Mouse (Mus musculus) lung, postnatal 10 days (tissue): ENCODE measurements around the gene Scarb2.
A peak's percentile ranks its signal among the peaks of the same experiment; 100 is the strongest.

Source experiments
- DNase-seq: peaks from one replicate; pipeline ENCODE4 v3.0.0; 2021

The Scarb2 gene

DNA sequence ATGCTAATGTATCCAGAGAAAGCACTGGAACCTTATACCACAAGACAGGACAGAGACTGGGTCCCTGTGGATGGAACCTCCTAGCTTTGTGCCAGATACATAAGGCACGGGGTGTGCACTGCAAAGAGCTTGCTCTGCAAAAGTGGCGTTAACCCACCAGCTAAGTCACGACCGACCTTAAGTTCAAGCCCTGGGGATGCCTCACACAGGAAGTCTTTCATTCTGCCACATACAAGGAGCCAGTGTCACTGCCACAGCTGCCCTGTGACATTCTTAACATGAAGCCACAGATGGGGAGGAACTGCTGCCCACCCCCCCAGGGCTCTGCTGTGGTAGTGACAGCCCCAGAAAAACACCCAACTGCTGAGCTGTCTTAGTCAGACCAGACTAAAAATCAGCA, 15.9 kb downstream of the Scarb2 start:
- DNase-seq: no peak

DNA sequence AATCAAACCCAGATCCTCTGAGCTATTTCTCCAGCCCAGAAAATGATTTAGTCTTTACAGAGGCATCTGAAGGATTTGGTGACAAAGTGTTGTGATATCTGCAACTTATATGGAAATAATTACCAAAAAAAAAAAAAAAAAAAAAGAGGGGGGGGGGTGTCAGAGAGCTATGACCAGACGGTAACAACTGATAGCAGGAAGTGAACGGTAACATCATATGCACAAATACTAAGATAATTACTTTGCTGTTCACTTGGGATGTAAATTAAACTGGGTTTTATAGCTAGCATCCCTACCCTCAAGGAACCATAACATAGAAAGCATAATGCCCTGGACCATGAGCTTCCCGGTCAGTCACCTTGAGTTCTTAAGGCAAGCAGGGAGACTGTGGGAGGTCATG, 16.3 kb downstream of the Scarb2 start:
- no peak for DNase-seq

DNA sequence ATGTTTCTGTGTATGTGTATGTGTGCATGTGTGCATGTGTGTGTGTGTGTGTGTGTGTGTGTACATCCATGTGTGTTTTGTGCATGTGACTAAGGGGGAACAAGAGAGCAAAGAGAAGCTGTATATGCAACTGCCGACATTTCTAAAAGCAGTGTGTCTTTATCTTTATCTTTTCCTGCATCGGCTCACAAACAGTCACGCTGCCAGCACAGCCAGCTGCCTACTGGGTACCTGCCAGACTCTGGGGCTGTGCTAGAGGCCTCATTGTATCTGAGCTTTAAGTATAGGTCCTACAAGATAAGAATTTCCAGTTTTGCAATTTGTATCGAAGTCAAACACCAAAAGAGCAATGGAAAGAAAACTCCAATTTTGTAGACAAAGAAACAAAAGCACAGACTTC, 17.1 kb downstream of the Scarb2 start:
- peak; percentile 41 for DNase-seq

DNA sequence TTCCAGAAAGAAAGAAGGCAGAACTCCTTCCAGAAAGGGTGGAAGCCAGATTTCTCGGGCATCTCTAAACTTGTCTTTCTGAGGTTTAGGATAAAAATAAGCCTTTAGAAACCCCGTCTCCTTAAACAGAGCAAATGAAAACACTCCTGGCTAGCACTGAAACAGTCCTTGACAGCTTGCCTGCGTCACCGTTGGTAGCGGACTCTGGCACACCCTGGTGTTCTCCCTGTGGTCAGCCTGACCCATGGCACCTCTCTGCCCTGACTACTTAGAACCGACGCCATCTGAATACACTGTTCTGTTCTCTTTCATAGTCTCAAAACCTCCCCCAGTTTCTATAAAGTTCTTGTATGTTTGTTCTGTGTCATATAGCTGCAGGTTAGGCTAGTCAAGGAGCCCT, 17.7 kb downstream of the Scarb2 start:
- peak; percentile 74 for DNase-seq

DNA sequence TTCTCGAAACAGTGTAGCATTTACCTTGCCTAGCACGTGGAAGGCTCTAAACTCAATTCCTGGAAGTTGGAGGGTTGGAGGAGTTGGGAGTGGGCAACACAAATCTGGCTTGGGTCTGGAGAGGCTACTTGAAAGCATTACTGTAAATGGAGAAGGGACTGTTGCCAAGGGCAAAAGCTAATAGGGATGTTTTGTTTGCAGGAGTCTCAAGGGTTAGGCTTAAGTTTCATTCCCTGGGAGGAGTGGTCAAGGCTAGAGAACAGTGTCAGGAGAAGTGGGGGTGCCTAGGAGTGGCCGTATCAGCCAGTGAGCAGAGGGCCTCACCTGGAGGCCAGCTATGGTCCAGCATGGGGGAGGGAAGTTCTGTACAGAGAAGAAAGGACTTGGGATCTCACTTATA, 18.2 kb downstream of the Scarb2 start:
- peak; percentile 75 for DNase-seq

DNA sequence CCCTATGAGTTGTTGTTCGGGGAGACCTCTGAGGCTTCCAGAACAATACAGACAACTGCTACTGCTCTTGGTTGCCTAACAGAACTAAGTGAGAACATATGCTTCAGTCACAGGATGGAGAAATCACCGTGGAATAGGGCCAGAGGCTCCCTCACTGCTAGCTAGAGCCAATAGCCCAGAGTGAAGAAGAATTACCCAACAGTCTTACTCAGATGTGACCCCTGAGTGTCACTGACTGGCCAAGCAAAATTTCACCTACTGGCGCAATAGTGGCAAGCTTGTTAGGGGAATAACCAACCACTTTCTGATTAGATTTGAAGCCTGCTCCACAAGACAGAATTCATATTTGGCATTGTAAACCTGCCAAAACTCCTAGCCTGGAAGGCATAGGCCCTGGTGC, 19.9 kb downstream of the Scarb2 start:
- peak; percentile 77 for DNase-seq

DNA sequence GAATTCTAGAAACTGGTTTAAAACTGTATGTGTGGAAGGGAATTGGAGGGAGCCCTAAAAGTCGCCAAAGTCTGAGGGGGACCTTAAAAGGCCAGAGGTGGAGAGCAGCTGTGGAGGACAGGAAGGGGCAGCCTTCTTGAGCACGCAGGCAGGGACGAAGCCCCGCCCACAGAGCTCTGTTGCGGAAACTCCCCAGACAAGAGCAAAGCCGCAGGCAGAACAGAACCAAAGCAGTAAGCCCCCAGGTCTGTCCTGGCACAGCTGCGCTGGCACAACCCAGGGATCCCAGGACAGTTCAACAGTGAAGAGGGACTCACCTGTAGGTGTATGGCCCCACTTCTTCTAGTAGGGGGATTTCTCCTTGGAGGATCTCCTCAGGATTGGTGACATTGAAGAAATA, 21.8 kb downstream of the Scarb2 start:
- peak; percentile 36 for DNase-seq

DNA sequence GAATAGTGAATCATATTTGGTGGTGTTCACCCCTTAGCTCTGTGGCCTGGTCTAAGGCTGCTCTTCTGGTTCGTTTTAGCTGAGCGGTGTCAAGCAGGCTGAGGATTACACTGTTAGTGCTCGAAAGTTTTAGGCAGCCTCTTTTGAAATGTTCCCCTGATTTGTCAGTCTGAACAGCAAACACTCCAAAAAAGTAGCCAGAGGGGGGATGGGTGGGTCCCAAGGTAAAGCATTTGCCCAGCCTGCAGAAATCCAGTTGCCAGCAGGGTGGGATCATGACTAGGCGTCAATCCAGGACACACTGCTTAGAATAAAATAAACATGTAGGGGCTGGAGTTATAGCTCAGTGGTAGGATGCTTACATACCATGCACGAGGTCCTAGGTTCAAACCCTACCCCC, 33.8 kb downstream of the Scarb2 start:
- peak; percentile 43 for DNase-seq

DNA sequence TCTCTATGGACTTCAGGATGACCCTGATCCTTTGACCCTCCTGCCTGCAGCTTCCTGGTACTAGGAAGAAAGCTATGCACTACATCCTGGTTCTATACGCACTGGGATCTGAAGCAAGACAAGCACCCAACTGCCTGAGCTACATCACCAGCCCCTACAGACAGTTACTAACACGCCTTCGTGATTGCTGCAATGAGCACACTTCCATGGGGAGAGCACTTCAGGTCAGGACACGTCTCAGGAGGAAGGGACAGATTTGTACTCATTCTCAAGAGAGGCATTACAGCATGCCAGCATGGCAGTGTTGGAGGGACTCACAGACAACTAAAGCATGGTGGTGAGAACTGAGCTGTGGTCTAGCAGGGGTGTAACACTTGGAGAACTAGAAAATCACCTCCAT, 35.1 kb downstream of the Scarb2 start:
- no peak for DNase-seq

DNA sequence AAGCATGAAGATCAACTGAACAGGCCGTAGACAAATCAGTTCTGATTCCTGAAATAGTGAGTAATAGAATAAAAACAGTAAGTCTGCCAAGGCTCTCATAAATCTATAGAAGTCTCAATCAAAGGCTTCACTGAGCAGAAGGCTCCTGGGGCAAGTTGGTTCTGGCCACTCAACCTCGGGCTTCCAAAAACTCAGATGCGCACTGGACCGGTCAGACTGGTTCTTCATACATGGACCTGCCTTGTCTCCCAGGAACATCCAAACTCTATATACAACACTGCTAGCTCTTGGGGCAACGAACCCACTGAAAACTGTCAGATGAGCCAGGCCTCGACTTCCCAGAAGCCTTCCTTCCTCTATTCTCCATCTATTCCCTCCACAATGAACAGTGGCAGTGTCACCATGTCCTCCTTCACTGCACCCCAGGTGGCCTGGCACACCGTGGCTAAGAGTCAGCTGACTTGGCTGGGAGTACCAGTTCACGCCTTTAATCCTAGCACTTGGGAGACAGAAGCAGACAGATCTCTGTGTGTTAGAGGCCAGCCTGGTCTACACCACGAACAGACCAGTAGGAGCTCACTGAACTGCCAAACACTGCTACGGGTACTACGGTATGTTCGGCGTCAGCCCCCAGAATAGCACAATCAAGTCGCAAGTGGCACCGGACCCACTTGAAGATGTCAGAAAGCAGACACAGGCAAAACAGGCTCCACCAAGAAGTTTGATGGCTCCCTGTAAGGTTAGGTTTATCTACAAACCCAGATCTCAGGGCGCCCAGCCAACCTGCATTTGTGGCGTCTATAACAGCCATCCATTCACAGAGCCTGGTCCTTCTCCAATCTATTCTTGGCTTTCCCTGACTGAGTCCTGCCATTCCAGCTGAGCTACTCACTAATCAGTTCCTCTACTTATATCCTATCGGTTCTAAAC, 37.2 kb downstream of the Scarb2 start:
- no peak for DNase-seq

DNA sequence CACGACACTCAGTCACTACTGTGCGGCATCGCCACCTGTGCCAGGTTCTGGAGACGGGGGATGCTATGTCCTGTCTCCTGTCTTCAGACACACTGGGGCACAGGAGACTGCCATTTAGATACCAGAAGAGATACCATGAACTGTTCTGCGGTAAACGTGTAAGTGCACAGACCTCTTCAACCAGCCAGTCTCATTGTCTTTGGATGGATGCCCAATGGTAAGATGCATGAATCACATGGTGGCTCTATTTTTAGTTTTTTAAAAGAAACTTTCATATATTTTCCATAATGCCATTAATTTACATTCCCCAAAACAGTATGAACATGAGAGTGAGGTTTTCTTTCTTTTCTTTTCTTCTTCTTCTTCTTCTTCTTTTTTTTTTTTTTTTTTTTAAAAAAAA, 38.4 kb downstream of the Scarb2 start:
- DNase-seq: no peak

DNA sequence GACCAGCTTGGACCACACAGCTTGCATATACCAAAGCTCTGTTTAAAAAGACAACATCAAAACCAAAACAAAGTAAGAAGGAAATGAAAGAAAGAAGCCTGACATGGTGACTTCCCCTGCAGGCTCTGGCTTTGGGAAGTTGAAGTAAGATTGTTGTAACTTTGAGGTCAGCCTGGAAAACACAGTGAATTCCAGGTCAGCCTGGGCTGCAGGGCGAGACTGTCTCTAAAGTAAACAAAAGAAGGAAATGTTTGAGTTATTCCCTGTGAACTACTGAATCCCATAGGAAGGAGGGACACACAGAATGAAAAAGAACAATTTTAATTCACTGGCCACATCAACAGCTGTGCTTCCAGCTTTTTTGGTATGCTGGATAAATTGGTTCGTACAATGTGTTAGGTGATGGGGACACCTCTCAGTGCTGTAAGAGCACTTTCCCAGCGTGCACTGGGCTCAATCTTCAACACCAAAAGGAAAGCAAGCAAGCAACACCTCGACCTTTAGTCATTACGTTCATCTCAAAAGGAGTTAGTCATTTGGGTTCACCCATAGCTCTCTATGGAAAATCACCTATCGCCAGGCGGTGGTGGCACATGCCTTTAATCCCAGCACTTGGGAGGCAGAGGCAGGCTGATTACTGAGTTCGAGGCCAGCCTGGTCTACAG, 39.4 kb downstream of the Scarb2 start:
- peak; percentile 39 for DNase-seq

DNA sequence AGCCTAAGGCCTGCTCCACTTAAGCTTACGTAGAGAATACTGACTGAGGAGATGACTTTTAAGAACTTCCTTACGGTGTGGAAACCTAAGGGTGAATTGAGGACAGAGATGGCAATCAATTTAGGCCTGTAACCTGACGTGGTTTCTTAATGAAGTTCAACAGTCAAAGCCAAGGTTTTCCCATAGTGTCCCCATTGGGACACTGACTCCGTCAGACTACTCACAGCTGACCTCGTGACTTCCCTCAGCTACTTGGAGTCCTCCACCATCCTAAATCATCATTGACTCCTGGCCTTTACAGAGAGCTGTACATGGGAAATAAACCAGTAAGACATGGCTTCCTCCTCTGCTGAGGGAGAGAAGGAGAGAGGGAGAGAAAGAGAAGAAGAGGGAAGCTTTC, 41.1 kb downstream of the Scarb2 start:
- DNase-seq: no peak

DNA sequence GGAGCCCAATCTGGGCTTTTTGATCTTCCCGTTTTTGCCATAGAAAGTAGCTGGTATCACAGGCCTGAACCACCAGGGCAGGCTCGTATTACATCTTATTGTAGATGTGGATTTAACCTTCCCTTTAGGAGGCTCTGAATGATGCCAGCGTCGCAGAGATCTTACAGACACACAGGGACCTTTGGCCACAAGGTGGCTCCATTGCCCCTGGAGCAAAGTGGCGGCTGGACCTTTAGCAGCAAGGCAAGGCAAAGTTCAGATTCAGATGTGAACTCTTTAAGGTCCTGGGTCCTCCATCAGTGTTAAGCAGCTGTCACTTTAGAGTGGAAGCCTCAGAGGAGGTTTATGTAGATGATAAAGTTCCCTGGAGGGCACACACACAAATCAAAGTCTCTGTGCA, 45.3 kb downstream of the Scarb2 start:
- DNase-seq: peak; percentile 85

DNA sequence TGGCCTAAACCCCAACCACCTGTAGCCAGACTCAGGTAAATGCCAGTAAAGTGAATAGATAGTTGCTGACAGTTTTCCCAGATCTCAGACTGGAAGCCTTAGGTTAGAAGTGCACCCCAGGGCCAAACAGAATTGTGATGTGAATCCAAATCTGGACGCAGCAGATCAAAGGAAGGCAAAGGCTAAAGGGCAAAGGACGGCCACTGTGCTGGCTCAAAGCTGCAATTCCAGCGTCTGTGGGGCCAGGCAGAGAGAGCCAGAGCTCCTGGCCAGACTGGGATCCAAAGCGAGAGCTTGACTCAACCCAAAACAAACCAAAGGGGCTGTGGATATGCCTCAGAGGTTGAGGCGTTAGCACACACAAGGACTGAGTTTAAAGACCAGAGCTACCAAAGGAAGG, 47.9 kb downstream of the Scarb2 start:
- no peak for DNase-seq

DNA sequence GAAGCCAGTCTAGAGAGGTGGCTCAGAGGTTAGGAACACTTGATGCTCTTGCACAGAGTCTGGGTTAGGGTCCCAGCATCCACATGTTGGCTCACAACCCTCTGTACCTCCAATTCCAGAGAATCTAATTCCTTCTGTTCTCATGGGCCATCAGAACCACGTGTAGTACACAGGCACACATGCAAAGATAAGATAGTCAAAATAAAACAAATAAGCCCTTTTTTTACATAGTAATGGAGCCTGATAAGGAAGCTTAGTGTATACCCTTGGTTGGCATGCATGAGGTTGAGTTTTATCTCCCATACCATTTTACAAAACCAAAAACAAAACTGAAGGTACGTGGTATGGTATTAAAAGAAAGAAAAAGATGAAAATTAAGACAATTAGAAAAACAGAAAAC, 49.2 kb downstream of the Scarb2 start:
- DNase-seq: no peak

DNA sequence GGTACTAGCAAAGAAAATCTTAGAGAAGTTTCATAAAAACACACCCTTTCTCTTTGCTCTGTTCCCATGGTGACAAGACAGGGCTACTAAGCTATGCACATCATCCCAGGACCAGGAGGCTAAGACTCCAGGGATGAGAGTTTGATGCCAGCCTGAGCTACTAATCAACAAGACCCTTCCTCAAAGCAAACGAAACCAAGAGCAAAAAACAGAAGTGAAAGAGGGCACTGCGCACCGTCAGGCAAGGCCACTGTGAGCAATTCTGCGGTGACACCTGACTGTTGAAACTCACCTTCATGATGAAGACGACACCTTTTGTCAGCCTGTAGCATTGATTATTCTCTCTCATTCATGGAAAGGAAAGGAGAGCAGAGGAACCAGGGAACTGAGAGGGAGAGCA, 53.8 kb downstream of the Scarb2 start:
- DNase-seq: no peak

DNA sequence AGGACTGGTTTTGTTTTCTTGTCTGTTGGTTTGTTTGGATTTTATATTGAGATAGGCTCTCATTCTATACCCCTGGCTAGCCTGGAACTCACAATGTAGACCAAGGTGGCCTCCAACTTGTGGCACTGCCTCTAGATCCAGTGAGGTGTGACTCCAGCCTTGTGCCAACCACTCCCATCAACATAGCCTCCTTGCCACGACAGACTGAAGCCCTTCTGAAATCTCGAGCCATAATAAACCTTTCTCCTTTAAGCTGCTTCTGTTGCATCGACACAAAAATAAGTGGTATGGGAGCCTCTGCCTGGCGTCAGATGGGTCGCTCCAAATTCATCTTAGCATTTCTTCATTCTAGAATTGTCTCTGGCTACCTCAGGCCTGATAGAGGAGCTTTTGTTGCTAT, 59.9 kb downstream of the Scarb2 start:
- no peak for DNase-seq

DNA sequence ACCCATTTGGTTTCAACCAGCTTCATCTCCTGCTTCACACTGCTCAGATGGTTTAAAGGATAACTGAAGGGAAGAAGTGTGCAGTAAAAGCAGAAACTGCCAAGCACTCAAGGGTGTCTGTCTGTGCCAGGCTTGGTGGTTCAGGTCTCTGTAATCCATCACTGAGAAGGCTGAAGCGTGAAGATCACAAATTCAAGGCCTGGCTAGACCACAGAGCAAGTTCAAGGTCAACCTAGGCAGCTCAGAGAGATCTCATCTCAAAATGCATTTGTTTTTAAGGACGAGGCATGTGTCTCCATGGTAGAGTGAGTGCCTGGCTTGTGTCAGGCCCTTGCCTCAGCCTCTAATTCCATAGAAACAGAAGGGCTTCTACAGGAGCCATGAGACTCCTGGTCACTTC, 61.6 kb downstream of the Scarb2 start:
- DNase-seq: no peak

DNA sequence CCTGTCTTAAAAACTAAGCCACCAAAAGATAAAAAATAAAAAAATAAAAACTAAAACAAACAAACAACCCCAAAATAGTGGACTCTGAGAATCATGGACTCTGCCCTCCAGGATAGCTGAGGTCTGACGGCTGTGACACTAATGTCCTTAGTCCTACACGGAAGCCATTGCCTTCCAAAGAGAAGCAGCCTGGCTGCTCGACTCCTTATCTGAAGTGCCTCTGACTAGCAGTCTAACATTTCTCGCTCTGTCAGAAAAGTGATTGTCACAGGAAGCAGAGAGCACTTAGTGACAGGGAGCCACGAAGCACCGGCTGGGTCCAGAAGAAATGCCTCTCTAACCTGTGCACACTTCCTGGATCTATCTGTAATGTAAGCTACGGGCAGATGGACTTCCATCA, 63.7 kb downstream of the Scarb2 start:
- DNase-seq: no peak

DNA sequence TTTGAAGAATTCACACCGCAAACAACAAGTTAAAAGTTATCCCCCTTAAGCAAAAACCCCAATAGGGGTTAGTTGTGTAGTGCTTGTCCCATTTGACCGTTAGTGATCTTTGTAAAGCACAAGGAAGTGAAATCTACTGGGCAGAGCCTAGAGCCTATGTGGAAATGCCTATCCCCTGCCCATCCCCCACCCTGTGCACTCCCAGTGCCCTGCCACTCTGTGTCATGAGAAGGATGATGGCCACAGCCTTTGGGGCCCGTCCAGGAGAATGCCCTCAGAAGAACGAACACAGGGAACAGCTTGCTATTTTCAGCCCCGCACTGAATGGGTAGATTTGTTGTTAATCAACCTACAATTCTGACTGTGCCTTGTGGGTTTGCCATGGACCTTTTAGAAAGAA, 65.1 kb downstream of the Scarb2 start:
- peak; percentile 29 for DNase-seq

DNA sequence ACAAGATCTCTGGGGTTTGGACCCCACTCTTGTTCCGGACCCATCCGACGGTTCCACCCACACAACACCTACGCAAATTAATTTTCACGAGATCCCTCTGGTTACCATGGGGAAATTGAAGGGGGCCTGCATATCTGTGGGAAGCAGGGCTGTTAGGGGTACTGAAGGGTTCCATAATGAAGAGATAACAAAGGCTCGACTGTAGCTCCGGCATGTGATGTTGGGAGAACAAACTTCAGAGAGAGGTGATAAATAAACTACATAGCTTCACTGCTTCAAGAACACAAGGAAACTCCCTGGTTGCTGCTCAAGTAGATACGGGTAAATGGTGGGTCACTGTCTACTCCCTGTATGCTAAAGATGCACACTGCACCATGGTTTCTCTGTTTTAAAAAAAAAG, 68.1 kb downstream of the Scarb2 start:
- no peak for DNase-seq

DNA sequence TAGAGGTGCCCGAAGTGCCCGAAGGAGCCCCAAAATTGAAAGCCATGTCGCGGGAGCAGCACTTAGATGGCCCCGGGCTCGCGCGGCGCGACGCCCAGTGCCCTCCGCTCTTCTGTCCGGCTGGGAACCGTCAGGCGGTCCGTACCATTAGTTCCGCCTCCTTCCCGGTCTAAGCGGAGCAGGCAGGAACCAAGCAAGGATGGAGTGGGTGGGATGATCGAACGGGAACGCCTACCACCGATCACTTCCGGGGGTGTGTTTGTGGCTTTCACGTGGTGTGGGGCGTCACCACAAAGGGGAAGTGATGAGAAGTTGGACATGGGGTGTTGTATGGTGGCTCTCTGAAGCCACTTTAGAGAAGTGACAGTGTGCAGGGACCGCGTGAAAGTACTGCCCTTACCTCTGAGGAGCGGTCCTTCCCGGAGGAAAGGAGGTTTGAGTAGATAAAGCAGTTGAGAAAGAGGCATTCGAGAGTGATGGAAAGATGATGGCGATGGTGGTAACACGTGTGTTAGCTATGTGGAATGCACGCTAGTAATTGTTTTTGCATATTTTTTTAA, 71.5 kb downstream of the Scarb2 start, which contains the start of gene Nup54:
Gene Nup54 (minus strand): TSS at position 195 of the 560 bp plus-strand sequence.
- DNase-seq: peak; percentile 98

DNA sequence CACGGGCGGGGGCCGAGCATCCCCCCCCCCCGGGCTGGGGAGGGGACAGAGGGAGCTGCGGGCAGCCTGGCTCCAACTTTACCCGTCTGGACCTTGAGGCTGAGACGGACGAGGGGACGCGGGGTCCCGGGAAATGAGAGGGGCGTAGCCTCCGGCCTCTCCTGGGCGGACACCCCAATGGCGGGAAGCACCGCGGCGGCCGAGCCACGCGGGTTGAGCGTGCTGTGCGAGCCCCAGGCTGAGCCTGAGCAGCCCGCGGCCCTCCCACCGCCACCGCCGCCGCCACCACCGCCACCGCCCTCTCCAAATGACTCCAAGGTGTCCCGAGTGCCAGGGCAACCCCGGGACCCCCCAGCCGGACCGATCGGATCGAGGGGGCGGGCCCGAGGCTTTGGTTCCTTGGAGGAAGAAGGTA, 72.1 kb downstream of the Scarb2 start:
- DNase-seq: peak; percentile 53
